Mouse (Mus musculus): Measurements from ENCODE around the gene B4galt5.

DNA sequence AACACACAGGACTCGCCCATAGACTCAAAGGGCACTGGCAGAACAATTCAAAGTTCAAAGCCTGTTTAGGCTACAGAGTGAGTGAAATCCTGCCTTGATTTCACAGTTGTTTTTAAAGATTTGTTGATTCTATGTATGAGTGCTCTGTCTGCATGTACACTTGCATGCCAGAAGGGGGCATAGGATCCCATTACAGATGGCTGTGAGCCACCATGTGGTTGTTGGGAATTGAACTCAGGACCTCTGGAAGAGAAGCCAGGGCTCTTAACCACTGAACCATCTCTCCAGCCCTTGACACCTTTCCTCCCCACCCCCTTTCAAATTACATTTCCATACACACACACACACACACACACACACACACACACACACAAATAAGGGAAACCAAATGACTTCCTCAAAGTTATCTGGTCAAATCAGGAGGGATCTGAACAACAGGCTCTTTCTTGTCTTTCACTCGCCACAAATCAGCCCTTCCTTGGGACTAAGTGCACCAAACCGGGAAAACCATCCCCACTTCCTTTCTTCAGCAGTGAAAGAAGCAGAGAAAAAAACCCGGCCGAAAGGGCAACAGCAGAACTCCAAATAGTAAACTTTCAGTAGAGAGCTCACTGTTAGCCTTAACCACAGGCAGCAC, 4.0 kb downstream of the B4galt5 start:
- TF ChIP-seq POLR2A (IDR thresholded peaks at IDR 0.05; ENCODE audit: insufficient read length, low read depth) = no peak
- TF ChIP-seq MAX (IDR thresholded peaks at IDR 0.05; ENCODE audit: low read depth) = no peak

All from myocyte (in vitro differentiated cells).